Mouse (Mus musculus): Measurements from ENCODE around the gene Celf2.

DNA sequence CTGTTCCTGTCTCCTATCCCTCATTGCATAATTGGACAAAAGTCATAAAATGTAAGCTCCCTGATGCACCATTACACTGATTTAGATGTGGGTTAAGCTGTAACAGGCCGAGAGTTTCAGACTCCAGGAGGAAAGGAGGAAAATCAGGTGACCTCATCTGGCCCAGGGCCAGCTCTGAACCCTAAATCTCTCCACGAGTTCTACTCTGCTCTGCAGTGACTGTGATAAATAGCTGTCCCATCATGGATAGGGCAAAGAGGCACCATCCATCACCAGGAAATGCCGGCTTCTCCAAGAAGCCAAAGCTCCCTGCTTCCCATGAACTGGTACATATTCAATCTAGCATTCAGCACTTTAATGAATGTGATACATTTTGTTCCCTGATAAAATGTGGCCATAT is 439.9 kb downstream of the Celf2 start:
- TF ChIP-seq POLR2A (IDR thresholded peaks at IDR 0.05; ENCODE audit: low read depth, low read length) (no peak), CTCF (IDR thresholded peaks at IDR 0.05; ENCODE audit: extremely low read depth, insufficient read length, insufficient replicate concordance, low read depth, low read length) (no peak)
